ENCODE assay signal across 9 mouse cellular contexts in the genomic region with DNA sequence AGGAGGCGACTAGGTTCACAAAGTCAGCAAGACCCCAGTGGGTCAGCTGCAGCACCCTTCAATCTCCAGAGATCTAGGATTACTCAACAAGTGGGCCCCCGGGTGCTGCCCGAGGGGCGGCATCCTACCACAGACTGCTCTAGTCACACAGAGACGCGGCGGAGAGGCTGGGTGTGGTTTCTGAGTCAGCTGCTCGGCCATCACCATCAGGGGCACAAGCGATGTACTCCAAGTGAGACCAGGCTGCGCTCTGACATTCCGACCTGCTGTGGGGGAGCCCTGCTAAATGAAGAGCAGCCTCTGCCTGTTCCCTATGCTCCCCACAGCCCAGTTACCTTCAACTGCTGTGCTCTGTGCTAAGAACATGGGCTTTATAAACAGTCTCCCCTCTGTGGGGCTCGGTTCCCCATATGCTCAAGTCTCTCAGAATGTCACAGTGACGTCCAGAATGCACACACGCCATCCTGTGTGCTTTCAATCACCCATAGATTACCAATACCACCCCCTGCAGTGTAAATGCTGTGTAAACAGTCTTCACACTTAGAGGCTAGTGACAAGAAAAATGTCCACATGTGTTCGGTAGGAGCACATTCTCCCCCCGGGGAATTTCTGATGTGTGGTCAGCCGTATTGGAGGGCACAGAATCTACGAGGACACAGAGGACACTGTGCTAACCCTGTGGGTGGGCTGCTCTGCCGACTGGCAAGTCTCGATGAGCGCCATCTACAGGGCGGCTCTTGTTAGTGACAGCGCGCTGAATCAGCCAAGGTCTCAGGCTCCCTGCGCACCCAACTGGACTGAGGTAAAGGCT. TPM values are rescaled to one million over a fixed set of nuclear protein-coding genes. Genes with fewer than 3 reads are reported as not detected.
DNase-seq lines count a peak whose midpoint lies in the region; ATAC-seq and TF ChIP-seq lines count a peak whose summit lies in the region.
"Had no signal": no experiment of that assay in that cellular context is flagged by ENCODE, and none has a peak within 500 bp of the region (broad histone marks: within the 10 kb centered on the region; RNA-seq: fewer than 3 reads in every experiment).

No protein-coding gene starts in this region.

- DNase-seq in 3T3-L1 (ENCODE audit: low read depth, low spot score), result peak; percentile 53
- DNase-seq in T-cell, adult 2 months (ENCODE audit: low spot score), result peak; percentile 71
- peak; percentile 58 for DNase-seq in kidney, adult 11 months
- peak; percentile 78 for DNase-seq in limb, embryonic 14.5 days (ENCODE audit: low spot score)
- DNase-seq in naive thymus-derived CD4-positive, alpha-beta T cell, adult 2 months (ENCODE audit: low read depth), result peak; percentile 89
- peak; percentile 81 for DNase-seq in splenic B cell, adult 2 months (ENCODE audit: low read depth, low spot score)

- H3K4me1 ChIP-seq in limb, embryonic 14.5 days (ENCODE audit: control insufficient read depth, insufficient read depth, low read length), result peaks cover 28% of the 10 kb centered on the region

- H3K36me3 ChIP-seq in limb, embryonic 14.5 days (ENCODE audit: control insufficient read depth, insufficient read depth, low read length), result peaks cover 3% of the 10 kb centered on the region; the same call in 1 of the 2 replicates
- H3K36me3 ChIP-seq in splenic B cell, adult 2 months (ENCODE audit: control insufficient read depth, insufficient read depth, low read length, poor library complexity, severe bottlenecking), result no peaks in the 10 kb centered on the region
- H3K36me3 ChIP-seq: stomach, embryonic 15.5 days had no signal

- H3K27me3 ChIP-seq in limb, embryonic 14.5 days (ENCODE audit: control insufficient read depth, insufficient read depth, low read length), result no peaks in the 10 kb centered on the region
- no peaks in the 10 kb centered on the region for H3K27me3 ChIP-seq in splenic B cell, adult 2 months (ENCODE audit: control insufficient read depth, insufficient read depth, low read length, poor library complexity, severe bottlenecking)
- H3K27me3 ChIP-seq: stomach, embryonic 15.5 days had no signal

- H3K27ac ChIP-seq in limb, embryonic 14.5 days (replicated peaks; ENCODE audit: low read depth, low read length), result no peak overlapping the region
- H3K27ac ChIP-seq: stomach, embryonic 15.5 days had no signal

- no peak for TF ChIP-seq POLR2A in limb, embryonic 14.5 days (IDR thresholded peaks at IDR 0.05; ENCODE audit: borderline replicate concordance, extremely low read depth, insufficient read depth, insufficient read length)

- no peaks in the 10 kb centered on the region for H3K9me3 ChIP-seq in limb, embryonic 14.5 days (ENCODE audit: control insufficient read depth, low read length)
- H3K9me3 ChIP-seq: stomach, embryonic 15.5 days had no signal

- H3K4me3 ChIP-seq in limb, embryonic 14.5 days (replicated peaks; ENCODE audit: low read length), result no peak overlapping the region
- H3K4me3 ChIP-seq: stomach, embryonic 15.5 days had no signal

- peak; percentile 49 for ATAC-seq in common myeloid progenitor, adult 5-6 weeks (replicated peaks; ENCODE audit: low read depth, poor library complexity, severe bottlenecking)
- ATAC-seq in granulocyte monocyte progenitor cell, adult 5-6 weeks (replicated peaks; ENCODE audit: poor library complexity, severe bottlenecking), result peak; percentile 25; the same call in 1 of the 2 replicates
- ATAC-seq in limb, embryonic 14.5 days (ENCODE audit: low FRiP score, low read depth), result peak; percentile 56; the same call in 1 of the 2 replicates

- no peak overlapping the region for H3K9ac ChIP-seq in limb, embryonic 14.5 days (ENCODE audit: low read depth, low read length, severe bottlenecking)
- H3K9ac ChIP-seq: stomach, embryonic 15.5 days had no signal

- 48% methylated on average over 25 of the region's 25 CpGs for WGBS in limb, embryonic 14.5 days

- H3K4me2 ChIP-seq in limb, embryonic 14.5 days (replicated peaks; ENCODE audit: low read depth, low read length, severe bottlenecking), result no peak overlapping the region
- H3K4me2 ChIP-seq: stomach, embryonic 15.5 days had no signal

RNA-seq across cellular contexts. Expression of a gene that starts 41.1 kb away (rescaled TPM):
- total RNA-seq in common myeloid progenitor, adult 5-6 weeks (2017), result 3.5 and 4.3 TPM in 2 replicates
- total RNA-seq in granulocyte monocyte progenitor cell, adult 5-6 weeks (2014; fragmentation: Nextera tagmentation), result 3.3 and 8.6 TPM in 2 replicates
- total RNA-seq in granulocyte monocyte progenitor cell, adult 5-6 weeks (2017), result 2.1 and 3.0 TPM in 2 replicates
- polyA plus RNA-seq in limb, embryonic 14.5 days (2012; rRNA removed), result 29.2 and 34.4 TPM in 2 replicates
- 16.3 and 16.7 TPM in 2 replicates for polyA plus RNA-seq in limb, embryonic 14.5 days (2014; fragmentation: Nextera tagmentation; extraction: Ambion mirVana)

RNA-seq across cellular contexts. Expression of a gene that starts 41.2 kb away (rescaled TPM):
- 11.5 and 24.3 TPM in 2 replicates for total RNA-seq in common myeloid progenitor, adult 5-6 weeks (2017)
- total RNA-seq in granulocyte monocyte progenitor cell, adult 5-6 weeks (2014; fragmentation: Nextera tagmentation), result 7.3 and 12.0 TPM in 2 replicates
- total RNA-seq in granulocyte monocyte progenitor cell, adult 5-6 weeks (2017), result 9.0 and 11.8 TPM in 2 replicates
- polyA plus RNA-seq in limb, embryonic 14.5 days (2012; rRNA removed), result 2.5 and 3.1 TPM in 2 replicates
- 2.1 and 2.7 TPM in 2 replicates for polyA plus RNA-seq in limb, embryonic 14.5 days (2014; fragmentation: Nextera tagmentation; extraction: Ambion mirVana)
